Mouse (Mus musculus): ENCODE data around the gene Krtap26-1.

The Krtap26-1 gene

DNA sequence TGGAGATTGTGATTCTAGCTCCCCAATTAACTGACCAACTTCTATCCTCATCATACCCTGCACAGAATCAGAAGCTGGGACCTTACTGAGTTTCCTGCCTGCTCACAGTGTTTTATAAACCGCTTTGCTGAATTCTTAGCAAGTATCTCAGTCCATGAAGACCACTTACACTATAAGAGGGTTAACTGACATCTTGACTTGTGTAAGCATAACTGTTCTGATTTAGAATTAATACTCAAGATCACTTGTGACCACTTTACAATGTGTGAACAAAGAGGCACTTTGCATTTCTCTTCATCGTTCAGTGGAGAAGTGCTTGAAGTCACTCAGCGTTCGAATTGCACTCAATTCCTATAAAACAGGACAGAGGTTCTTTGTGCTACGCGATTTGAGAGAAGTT, 43.0 kb downstream of the Krtap26-1 start:
- H3K27me3 ChIP-seq (ENCODE audit: control insufficient read depth, insufficient read depth, low read length, poor library complexity, severe bottlenecking) = no peaks in the 10 kb centered on the region
- no peak for DNase-seq (ENCODE audit: low read depth, low spot score)

GRCm38 (mm10) chr16:88602464-88602863, 45.1 kb downstream of the Krtap26-1 start:
- no peaks in the 10 kb centered on the region for H3K27me3 ChIP-seq (ENCODE audit: control insufficient read depth, insufficient read depth, low read length, poor library complexity, severe bottlenecking)
- no peaks in the 10 kb centered on the region for H3K36me3 ChIP-seq (ENCODE audit: control insufficient read depth, insufficient read depth, low read length, poor library complexity, severe bottlenecking)
- no peak for DNase-seq (ENCODE audit: low read depth, low spot score)

More for the DNA sequence above, 43.0 kb downstream of the Krtap26-1 start:
- no peaks in the 10 kb centered on the region for H3K36me3 ChIP-seq (ENCODE audit: control insufficient read depth, insufficient read depth, low read length, poor library complexity, severe bottlenecking)

- Histone ChIP-seq H3K27me3 (ENCODE audit: control insufficient read depth, insufficient read depth, low read length, poor library complexity, severe bottlenecking) (no peaks in the 10 kb centered on the region), H3K36me3 (ENCODE audit: control insufficient read depth, insufficient read depth, low read length, poor library complexity, severe bottlenecking) (no peaks in the 10 kb centered on the region)
- DNase-seq (ENCODE audit: low read depth, low spot score) = no peak
Measured at GRCm38 (mm10) chr16:88600303-88600702, 47.3 kb downstream of the Krtap26-1 start.

DNA sequence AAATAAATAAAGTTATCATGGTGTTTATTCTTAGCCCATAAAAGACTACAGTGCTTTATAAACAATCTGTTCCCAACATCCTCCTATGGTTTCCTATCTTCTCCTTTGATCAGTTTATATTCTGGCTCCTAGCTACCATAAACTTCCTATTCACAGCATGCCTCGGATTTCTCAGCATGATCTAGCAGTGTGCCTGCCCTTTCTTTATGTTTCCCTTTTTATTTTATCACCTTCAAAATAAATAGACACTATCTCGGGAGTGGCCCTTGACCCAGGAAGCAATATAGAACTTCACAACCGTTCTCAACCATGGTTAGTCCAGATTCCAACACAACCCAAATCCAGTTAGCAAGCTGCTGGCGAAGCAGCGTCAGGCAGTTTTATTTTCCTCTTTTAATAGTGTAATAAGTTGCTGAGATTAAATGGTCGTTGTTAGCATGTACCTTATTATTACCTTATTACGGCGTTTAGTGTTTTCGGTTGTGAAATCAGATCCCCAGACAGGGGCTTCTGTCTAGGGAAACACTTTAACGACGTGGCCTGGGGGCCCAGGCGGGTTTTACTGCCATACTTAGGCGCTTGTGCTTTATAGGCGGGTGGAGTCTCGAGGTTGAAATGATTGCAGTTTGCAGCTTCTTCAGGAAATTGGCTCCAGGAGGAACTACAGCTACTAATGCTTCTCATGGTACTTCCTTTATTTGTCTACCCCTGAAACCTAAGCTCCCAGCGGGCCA, 47.9 kb downstream of the Krtap26-1 start:
- Histone ChIP-seq H3K36me3 (ENCODE audit: control insufficient read depth, insufficient read depth, low read length, poor library complexity, severe bottlenecking) (no peaks in the 10 kb centered on the region), H3K27me3 (ENCODE audit: control insufficient read depth, insufficient read depth, low read length, poor library complexity, severe bottlenecking) (no peaks in the 10 kb centered on the region)
- DNase-seq (ENCODE audit: low read depth, low spot score) = no peak
